Mouse (Mus musculus): Measurements from ENCODE around the gene Xrcc4.

DNA sequence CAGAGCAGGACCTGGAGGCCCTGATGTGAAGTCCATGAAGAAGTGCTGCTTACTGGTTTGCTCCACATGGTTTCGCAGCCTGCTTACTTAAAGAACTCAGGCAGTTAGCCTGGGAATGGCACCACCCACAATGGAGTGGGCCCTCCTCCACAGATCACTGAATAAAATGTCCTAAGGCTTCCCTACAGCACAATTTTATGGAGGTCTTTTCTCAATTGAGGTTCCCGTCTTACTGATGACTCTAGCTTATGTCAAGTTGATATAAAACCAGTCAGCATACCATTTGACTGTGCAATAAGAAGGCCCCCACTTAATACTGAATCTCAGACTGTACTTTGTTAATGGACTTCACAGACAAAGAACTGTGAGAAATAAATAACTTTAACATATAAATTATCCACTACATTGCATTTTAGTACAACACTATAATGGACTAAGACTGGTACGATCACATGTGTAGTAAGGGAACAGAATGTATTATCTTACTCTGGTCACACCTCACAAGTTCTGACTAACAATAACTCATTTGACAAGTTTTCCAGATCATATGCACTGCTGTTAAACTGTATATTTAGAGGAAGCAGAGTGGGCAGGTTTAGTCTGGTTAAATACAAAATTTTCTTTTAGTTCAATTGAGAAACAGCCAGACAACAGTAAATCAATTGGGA is 170.5 kb downstream of the Xrcc4 start:
- TF ChIP-seq MAFK (IDR thresholded peaks at IDR 0.05; ENCODE audit: insufficient read depth, low read depth, low read length) (no peak), ZC3H11A (IDR thresholded peaks at IDR 0.05; ENCODE audit: borderline replicate concordance, low read depth, low read length) (no peak), ZNF384 (IDR thresholded peaks at IDR 0.05; ENCODE audit: low read depth, low read length) (no peak)

All from ES-E14 (cell line).